Mouse (Mus musculus) heart, embryonic 13.5 days (tissue): ENCODE measurements at regions not wholly inside any gene's neighbourhood (a gene's known extent, or its start where the extent isn't known, plus 50 kb on each side); places are given as distances from the start of the nearest gene placed in this dataset.
A peak's percentile ranks its signal among the peaks of the same experiment; 100 is the strongest.

Experiments
- ATAC-seq: fragments of 200-750 bp; cut with Nextera tagmentation; 2 replicates; pipeline ENCODE4 v1.8.0; 2017; ENCODE audit warnings: moderate TSS enrichment; ENCODE audit not compliant: insufficient number of reproducible peaks, low FRiP score, low TSS enrichment; ENCODE audit errors: extremely low read depth
- H3K27ac ChIP-seq: fragments of 300-500 bp; sonication (generic); replicated peaks from 2 replicates; pipeline ENCODE4 v1.5.1; 2015; ENCODE audit warnings: moderate library complexity, mild to moderate bottlenecking, inconsistent platforms
- H3K27me3 ChIP-seq: fragments of 300-500 bp; sonication (generic); replicated peaks from 2 replicates; pipeline ENCODE4 v1.6.1; 2015; ENCODE audit warnings: mild to moderate bottlenecking, inconsistent platforms
- H3K36me3 ChIP-seq: fragments of 300-500 bp; sonication (generic); 2 replicates; pipeline ENCODE4 v1.6.1; 2015; ENCODE audit warnings: mild to moderate bottlenecking, inconsistent platforms
- H3K4me1 ChIP-seq: fragments of 300-500 bp; sonication (generic); 2 replicates; pipeline ENCODE4 v1.6.1; 2015; ENCODE audit warnings: inconsistent platforms
- H3K4me2 ChIP-seq: fragments of 300-500 bp; sonication (generic); 2 replicates; pipeline ENCODE4 v1.6.1; 2015; ENCODE audit warnings: inconsistent platforms, mild to moderate bottlenecking, moderate library complexity
- H3K4me3 ChIP-seq: fragments of 300-500 bp; sonication (generic); 2 replicates; pipeline ENCODE4 v1.5.1; 2015; ENCODE audit warnings: moderate library complexity, mild to moderate bottlenecking, inconsistent platforms
- H3K9ac ChIP-seq: fragments of 300-500 bp; sonication (generic); 2 replicates; pipeline ENCODE4 v1.6.1; 2015; ENCODE audit warnings: inconsistent platforms, mild to moderate bottlenecking, moderate library complexity
- H3K9me3 ChIP-seq: fragments of 300-500 bp; sonication (generic); 2 replicates; pipeline ENCODE4 v1.6.1; 2016; ENCODE audit warnings: inconsistent platforms
- WGBS: fragments of 180-500 bp; shearing (Covaris S2); methylation state at CpG from one replicate; pipeline ENCODE4 v1.1.7; 2015; ENCODE audit warnings: mixed read lengths; 5-methylcytosine and 5-hydroxymethylcytosine counted together

GRCm38 (mm10) chr2:105454353-105454752 lies 55.2 kb upstream of the Rcn1 start:
- Histone ChIP-seq H3K9ac (no peak overlapping the region), H3K9me3 (no peaks in the 10 kb centered on the region), H3K36me3 (no peaks in the 10 kb centered on the region), H3K4me2 (no peak overlapping the region), H3K27ac (peak overlapping the region; percentile 43), H3K4me3 (no peak overlapping the region), H3K4me1 (peaks cover 13% of the 10 kb centered on the region), H3K27me3 (no peaks in the 10 kb centered on the region)
- 56% methylated on average over 2 of the region's 2 CpGs for WGBS
- ATAC-seq, result no peak

- ATAC-seq, result peak; percentile 31; the same call in 1 of the 2 replicates
- Histone ChIP-seq H3K4me2 (no peak overlapping the region), H3K27ac (peak overlapping the region; percentile 43), H3K9ac (no peak overlapping the region), H3K9me3 (no peaks in the 10 kb centered on the region), H3K4me3 (no peak overlapping the region), H3K36me3 (no peaks in the 10 kb centered on the region), H3K27me3 (no peaks in the 10 kb centered on the region), H3K4me1 (peaks cover 13% of the 10 kb centered on the region)
Measured at GRCm38 (mm10) chr2:105454836-105455235, 55.7 kb upstream of the Rcn1 start.

GRCm38 (mm10) chr2:105458643-105459042 lies 59.5 kb upstream of the Rcn1 start:
- Histone ChIP-seq H3K4me1 (peaks cover 13% of the 10 kb centered on the region), H3K36me3 (no peaks in the 10 kb centered on the region), H3K9ac (no peak overlapping the region), H3K27me3 (no peaks in the 10 kb centered on the region; the same call in 1 of the 2 replicates), H3K4me3 (no peak overlapping the region), H3K4me2 (no peak overlapping the region), H3K9me3 (no peaks in the 10 kb centered on the region), H3K27ac (no peak overlapping the region)
- WGBS, result 76% methylated on average over 4 of the region's 4 CpGs
- no peak for ATAC-seq

GRCm38 (mm10) chr2:105459512-105459911 lies 60.4 kb upstream of the Rcn1 start:
- no peak overlapping the region for H3K4me2 ChIP-seq
- no peak for ATAC-seq
- 79% methylated on average over 9 of the region's 9 CpGs for WGBS
- H3K36me3 ChIP-seq, result no peaks in the 10 kb centered on the region
- H3K27me3 ChIP-seq, result no peaks in the 10 kb centered on the region; the same call in 1 of the 2 replicates
- H3K4me1 ChIP-seq, result peaks cover 9% of the 10 kb centered on the region
- no peak overlapping the region for H3K4me3 ChIP-seq
- H3K27ac ChIP-seq, result no peak overlapping the region
- no peak overlapping the region for H3K9ac ChIP-seq
- no peaks in the 10 kb centered on the region for H3K9me3 ChIP-seq

GRCm38 (mm10) chr2:105465630-105466029 lies 66.5 kb upstream of the Rcn1 start:
- H3K4me3 ChIP-seq, result no peak overlapping the region
- no peak overlapping the region for H3K9ac ChIP-seq
- no peaks in the 10 kb centered on the region for H3K9me3 ChIP-seq
- H3K4me2 ChIP-seq, result no peak overlapping the region
- ATAC-seq, result no peak
- H3K27ac ChIP-seq, result no peak overlapping the region
- no peaks in the 10 kb centered on the region for H3K36me3 ChIP-seq
- no peaks in the 10 kb centered on the region for H3K4me1 ChIP-seq
- no peaks in the 10 kb centered on the region; the same call in 1 of the 2 replicates for H3K27me3 ChIP-seq
- WGBS, result 71% methylated on average over 6 of the region's 6 CpGs

- 29% methylated on average over 5 of the region's 5 CpGs for WGBS
- Histone ChIP-seq H3K36me3 (no peaks in the 10 kb centered on the region), H3K27ac (no peak overlapping the region), H3K9me3 (no peaks in the 10 kb centered on the region), H3K27me3 (no peaks in the 10 kb centered on the region), H3K4me2 (no peak overlapping the region), H3K9ac (no peak overlapping the region), H3K4me1 (no peaks in the 10 kb centered on the region), H3K4me3 (no peak overlapping the region)
- no peak for ATAC-seq
Measured at GRCm38 (mm10) chr2:105468930-105469329, 69.8 kb upstream of the Rcn1 start.

- Histone ChIP-seq H3K4me3 (no peak overlapping the region), H3K36me3 (no peaks in the 10 kb centered on the region), H3K9ac (no peak overlapping the region), H3K9me3 (no peaks in the 10 kb centered on the region), H3K27me3 (no peaks in the 10 kb centered on the region), H3K4me2 (no peak overlapping the region), H3K4me1 (0 out of 2 replicates have a peak, but pooled peaks cover 3% of the 10 kb centered on the region), H3K27ac (no peak overlapping the region)
- WGBS, result 72% methylated on average over 7 of the region's 7 CpGs
- ATAC-seq, result 0 out of 2 replicates have a peak, but pooled peaks have one; percentile 25
Measured at GRCm38 (mm10) chr2:105476028-105476677, 77.0 kb upstream of the Rcn1 start.

GRCm38 (mm10) chr2:105481990-105482592 lies 83.0 kb upstream of the Rcn1 start:
- no peaks in the 10 kb centered on the region for H3K9me3 ChIP-seq
- no peak overlapping the region for H3K4me2 ChIP-seq
- 0 out of 2 replicates have a peak, but pooled peaks cover under 1% of the 10 kb centered on the region for H3K4me1 ChIP-seq
- H3K36me3 ChIP-seq, result no peaks in the 10 kb centered on the region
- H3K27ac ChIP-seq, result no peak overlapping the region
- no peaks in the 10 kb centered on the region for H3K27me3 ChIP-seq
- 77% methylated on average over 11 of the region's 11 CpGs for WGBS
- H3K4me3 ChIP-seq, result no peak overlapping the region
- no peak for ATAC-seq
- H3K9ac ChIP-seq, result no peak overlapping the region

- Histone ChIP-seq H3K4me3 (no peak overlapping the region), H3K4me1 (no peaks in the 10 kb centered on the region), H3K27ac (no peak overlapping the region), H3K4me2 (no peak overlapping the region), H3K27me3 (no peaks in the 10 kb centered on the region), H3K9me3 (no peaks in the 10 kb centered on the region), H3K36me3 (no peaks in the 10 kb centered on the region), H3K9ac (no peak overlapping the region)
- WGBS, result 77% methylated on average over 3 of the region's 3 CpGs
- no peak for ATAC-seq
Measured at GRCm38 (mm10) chr2:105484496-105484895, 85.4 kb upstream of the Rcn1 start.

- ATAC-seq, result no peak
- H3K27me3 ChIP-seq, result no peaks in the 10 kb centered on the region; the same call in 1 of the 2 replicates
- 84% methylated on average over 8 of the region's 8 CpGs for WGBS
Measured at GRCm38 (mm10) chr2:105485286-105485685, 86.2 kb upstream of the Rcn1 start.

GRCm38 (mm10) chr2:105495796-105496195 lies 96.7 kb upstream of the Rcn1 start:
- H3K4me1 ChIP-seq, result no peaks in the 10 kb centered on the region
- no peak overlapping the region for H3K9ac ChIP-seq
- H3K4me3 ChIP-seq, result no peak overlapping the region
- no peaks in the 10 kb centered on the region for H3K36me3 ChIP-seq
- no peak overlapping the region for H3K4me2 ChIP-seq
- WGBS, result 77% methylated on average over 13 of the region's 13 CpGs
- no peaks in the 10 kb centered on the region for H3K27me3 ChIP-seq
- H3K9me3 ChIP-seq, result no peaks in the 10 kb centered on the region
- ATAC-seq, result no peak
- no peak overlapping the region for H3K27ac ChIP-seq

More at GRCm38 (mm10) chr2:105485286-105485685, 86.2 kb upstream of the Rcn1 start:
- Histone ChIP-seq H3K4me2 (no peak overlapping the region), H3K9ac (no peak overlapping the region), H3K27ac (no peak overlapping the region), H3K36me3 (no peaks in the 10 kb centered on the region), H3K4me1 (no peaks in the 10 kb centered on the region), H3K9me3 (no peaks in the 10 kb centered on the region), H3K4me3 (no peak overlapping the region)

- H3K27ac ChIP-seq, result no peak overlapping the region
- 54% methylated on average over 2 of the region's 2 CpGs for WGBS
- peaks cover 18% of the 10 kb centered on the region for H3K4me1 ChIP-seq
- no peak for ATAC-seq
- H3K4me3 ChIP-seq, result no peak overlapping the region
- no peak overlapping the region for H3K9ac ChIP-seq
- no peaks in the 10 kb centered on the region for H3K9me3 ChIP-seq
- no peak overlapping the region for H3K4me2 ChIP-seq
- no peaks in the 10 kb centered on the region for H3K27me3 ChIP-seq
- H3K36me3 ChIP-seq, result no peaks in the 10 kb centered on the region
Measured at GRCm38 (mm10) chr2:105504197-105504596, 105.1 kb upstream of the Rcn1 start.
